Mouse (Mus musculus) erythroblast, adult 5-6 weeks (primary cell): ENCODE results near the gene Atg5. TPM values are rescaled to one million over a fixed set of nuclear protein-coding genes. Genes with fewer than 3 reads are reported as not detected.
A peak's percentile ranks its signal among the peaks of the same experiment; 100 is the strongest.
"Not testable (repeated sequence)": the region's sequence is repeated elsewhere in the genome, so short reads cannot be mapped to it uniquely, and the experiment has no call there.

Source experiments
- ATAC-seq: replicated peaks from 2 replicates; pipeline ENCODE4 v1.8.0; 2016; ENCODE audit warnings: moderate number of reproducible peaks, mild to moderate bottlenecking, moderate TSS enrichment, inconsistent platforms; ENCODE audit not compliant: poor library complexity, low FRiP score, severe bottlenecking
- total RNA-seq, 2 experiments: library from RNA; stranded (forward) in 1 of 2; stranded (reverse) in 1 of 2; fragments of 150-400 nt in 1 of 2; fragments of 200-764, 138-1000 nt in 1 of 2; gene quantifications; 2 replicates each; pipeline versions ENCODE4 v1.2.3 to v1.2.4; 2015 to 2017; ENCODE audit warnings: low replicate concordance in 2 of 2

Gene Atg5
- total RNA-seq, 2 experiments from 2014 or later = 13.5 to 33.8 TPM

DNA sequence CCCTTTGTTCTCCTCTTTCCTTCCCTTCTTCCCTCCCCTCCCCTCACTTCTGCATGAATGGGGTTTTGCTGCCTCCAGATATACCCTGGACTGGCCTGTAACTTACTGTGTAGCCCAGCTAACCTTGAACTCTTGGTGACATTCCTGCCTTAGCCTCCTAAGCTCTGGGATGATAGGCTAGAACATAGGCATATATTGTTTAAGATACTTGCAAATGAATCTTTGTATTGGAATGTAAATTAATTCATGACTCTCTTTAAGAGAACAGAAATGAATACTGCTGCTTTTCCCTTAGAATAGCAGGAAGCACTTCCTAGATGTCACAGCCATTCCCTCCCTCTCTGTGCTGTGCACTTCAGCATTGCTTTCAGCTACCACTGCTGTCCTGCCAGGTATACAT lies 40.1 kb downstream of the Atg5 start:
- ATAC-seq = no peak

DNA sequence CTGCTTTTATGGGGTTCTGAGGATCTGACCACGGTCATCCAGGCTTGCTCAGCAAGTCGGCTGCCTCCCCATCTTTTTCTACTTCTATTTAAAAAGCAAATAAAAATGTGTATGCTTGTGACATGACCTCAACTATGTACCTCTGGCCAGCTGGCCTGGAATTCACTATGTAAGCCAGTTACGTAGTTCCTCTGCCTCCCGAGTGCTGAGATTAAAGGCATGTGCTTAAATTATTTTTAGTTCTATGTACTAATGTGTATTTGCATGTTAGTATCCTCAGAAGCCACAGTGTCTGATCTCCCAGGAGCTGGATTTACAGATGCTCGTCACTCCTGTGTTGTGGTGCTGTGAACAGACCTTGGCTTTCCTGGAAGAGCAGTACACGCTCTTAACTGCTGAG lies 41.1 kb downstream of the Atg5 start:
- no peak for ATAC-seq

DNA sequence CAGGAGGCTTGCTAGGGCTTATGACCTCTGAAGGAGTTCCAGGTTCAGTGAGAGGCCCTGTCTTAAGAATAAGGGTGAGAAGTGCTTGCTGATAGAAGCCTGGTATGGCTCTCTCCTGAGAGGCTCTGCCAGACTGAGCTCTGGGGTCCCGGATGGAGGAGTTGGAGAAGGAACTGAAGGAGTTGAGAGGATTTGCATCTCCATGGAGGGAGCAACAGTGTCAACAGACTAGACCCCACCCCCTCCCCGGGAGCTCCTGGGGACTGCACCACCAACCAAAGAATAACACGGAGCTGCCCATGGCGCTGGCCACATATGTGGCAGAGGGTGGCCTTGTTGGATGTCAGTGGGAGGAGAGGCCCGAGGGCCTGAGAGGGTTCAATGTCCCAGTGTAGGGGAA lies 47.1 kb downstream of the Atg5 start:
- no peak for ATAC-seq

DNA sequence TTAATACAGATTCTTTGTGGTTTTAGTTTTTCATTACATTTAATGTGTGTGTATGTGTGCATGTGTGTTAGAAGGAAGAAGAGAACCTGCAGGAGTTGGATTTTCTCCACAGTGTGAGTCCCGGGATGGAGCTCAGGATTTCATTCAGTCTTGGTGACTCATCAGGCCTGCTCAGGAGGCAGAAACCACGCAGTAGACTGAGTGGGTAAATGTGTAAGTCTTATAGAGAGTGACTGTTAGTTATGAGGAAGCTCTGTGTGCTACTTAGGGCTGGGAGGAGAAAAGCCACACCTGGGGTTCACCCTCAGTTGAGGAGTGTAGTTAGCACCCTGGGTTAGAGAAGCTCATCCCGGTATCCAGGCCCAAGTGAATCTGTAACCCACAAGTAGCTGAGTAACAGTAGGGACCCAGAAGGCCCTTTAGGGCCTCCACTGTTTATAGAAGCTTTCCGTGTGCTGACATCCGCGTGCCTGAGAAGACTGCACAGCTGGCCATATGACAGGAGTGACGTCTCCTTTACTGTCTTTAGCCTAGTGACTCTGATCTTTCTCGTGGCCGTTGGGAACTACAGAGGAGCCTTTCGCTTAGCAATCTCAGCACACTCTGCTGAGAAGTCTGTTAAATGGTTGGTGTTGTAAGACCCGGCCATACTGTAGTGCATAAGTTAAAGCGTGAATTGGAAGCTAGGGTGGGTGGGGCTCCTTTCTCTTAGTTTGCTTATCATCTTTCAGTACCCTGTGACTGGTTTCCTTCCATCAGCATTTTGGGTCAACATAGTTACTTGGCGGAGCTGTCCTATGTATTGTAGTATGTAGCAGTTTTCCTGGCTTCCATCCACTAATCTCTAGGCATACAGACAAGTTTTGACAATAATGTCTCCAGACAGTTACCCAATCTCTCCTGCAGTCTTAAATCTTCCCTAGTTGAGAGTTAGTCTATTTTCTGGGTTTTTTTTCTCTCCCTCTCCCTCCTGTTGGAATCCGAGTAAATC lies 48.4 kb downstream of the Atg5 start:
- no peak for ATAC-seq

DNA sequence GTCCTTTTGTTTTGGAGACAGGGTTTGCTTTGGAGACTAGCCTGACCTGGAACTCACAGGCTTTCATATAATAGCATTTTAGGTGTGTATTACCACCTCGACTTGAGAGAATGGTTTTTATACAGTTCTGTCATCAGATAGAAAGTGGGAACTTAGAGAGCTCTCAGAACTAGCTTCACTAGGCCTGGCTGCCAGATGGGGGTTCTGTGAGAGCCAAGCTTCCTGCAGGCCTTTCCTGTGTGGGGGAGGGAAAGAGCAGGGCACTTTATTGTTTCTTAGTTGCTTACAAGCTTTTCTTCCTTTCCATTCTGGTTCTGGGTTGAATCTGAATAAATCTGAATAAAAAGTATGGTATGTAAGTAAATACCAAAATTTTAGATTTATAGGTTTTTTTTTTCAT lies 54.0 kb downstream of the Atg5 start:
- no peak for ATAC-seq

DNA sequence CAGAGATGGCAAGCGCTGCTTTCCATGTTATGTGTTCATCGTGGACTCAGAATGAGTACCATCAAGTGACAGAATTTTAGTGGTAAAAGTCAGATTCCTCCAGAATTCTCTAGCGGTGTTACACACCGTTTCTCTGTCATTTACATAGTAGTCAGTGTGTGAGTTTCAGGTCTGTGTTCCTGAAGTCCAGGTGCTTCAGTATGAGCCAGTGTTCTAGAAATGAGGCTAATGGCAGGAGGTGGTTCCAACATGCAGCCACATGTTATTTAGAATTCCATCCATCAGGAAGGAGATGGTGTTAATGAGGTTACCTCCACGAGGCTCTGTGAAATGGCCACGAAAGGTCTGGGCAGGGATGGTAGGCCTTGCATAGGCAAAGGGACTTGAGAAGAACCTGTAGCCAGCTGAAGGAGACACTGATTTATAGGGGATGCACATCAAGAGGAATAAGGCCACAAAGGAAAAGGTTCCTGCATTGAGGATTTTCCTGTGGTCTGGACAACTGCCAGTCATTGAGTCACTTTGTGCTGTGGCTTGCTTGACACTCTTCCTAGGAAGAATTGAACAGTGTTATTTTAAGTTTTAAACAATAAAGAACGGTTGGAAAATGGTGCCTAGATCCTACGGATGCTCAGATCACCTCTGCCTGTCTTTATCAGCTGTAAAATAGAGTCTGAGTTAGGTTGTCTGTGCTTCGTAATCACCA lies 55.1 kb downstream of the Atg5 start:
- no peak for ATAC-seq

DNA sequence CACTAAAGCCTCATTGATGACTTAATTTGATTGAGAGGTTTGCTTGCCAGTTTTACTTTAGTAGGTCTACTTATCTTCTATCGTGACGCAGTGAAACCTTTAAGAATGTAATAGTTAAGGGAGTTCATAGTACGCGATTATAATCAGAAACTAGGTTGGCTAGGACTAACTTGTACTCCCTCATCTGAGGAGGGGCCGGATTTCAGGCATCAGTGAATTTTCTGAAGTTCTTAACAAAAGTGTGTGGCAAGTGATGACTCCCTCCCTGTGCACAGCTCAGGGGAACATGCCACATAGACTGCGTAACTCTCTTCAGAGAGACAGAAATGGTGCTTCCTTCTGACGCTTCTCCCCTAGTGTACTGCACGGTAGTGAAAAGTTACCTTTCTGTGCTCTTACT lies 55.7 kb downstream of the Atg5 start:
- no peak for ATAC-seq

DNA sequence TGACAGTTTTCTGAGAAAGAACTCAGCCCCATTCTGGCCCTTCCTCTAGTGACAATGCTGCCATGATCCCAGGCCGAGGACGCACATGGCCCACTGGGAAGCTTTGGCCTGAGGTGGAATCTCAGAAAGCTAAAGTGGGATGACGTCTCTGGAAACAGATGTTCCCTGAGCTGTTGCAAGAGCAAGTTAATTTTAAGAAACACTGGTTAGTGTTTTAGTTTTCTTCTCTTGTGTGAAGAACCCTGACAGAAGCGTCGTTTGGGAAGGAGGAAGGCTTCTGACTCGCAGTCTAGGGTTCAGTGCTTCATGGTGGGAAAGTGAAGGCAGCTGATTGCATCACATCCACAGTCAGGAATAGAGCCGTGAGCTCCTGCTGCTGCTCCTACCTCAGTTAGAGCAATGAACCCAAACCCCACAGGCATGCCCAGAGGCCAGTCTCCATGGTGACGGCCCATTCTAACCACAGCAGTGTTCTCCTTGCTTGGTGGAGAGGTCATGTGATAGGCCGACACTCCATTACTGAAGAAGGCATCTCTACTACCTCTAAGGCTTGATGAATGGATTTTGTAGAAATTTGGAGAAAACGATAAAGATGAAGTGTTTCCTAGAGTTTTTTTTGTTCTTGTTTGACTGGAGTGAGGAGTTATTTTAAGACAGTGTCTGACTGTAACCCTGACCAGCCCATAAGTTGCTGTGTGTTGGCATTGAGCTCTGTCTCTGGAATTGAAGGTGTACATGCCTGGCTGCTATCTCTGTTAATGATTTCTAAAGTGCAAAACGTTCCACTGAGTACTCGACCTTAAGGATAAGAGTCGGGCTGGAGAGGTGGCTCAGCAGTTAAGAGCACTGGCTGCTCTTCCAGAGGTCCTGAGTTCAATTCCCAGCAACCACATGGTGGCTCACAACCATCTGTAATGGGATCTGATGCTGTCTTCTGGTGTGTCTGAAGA lies 57.7 kb downstream of the Atg5 start:
- no peak for ATAC-seq

DNA sequence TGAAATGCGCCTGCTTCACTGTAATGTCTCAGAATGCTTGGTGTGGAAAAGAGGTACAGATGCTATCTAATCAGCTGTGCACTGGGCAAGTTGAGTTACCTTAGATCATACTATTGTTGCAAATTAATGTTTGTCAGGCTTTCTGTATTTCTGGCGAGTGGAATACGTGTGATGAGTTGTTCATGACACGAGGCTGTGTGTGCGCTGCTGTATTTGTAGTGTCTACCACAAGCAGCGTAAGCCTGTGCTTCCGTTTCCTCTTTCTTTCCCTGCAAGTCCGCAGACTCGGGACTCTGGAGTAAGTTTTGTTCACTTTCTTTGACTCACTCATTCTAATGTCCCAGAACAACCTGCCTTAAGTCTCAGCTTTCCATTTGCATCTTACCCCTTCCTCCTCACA lies 58.9 kb downstream of the Atg5 start:
- no peak for ATAC-seq

DNA sequence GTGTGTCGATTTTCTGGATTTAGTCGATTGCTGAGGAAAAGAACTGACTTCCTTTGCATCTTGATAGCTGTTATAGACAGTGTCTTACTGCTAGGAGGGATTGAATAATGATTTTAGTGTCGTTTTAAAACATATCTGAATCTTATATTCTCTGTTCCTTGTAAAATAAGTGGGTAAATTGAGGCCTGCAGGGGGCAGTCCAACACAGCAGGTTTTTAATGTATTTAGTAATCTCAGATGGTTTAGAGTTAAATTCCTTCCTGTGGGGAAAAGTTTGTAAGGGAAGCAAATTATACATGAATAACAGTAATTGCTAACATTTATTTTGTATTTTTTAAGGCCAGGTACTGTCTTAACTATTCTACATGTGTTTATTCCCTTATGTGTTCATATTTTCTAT lies 60.2 kb downstream of the Atg5 start:
- ATAC-seq = no peak

DNA sequence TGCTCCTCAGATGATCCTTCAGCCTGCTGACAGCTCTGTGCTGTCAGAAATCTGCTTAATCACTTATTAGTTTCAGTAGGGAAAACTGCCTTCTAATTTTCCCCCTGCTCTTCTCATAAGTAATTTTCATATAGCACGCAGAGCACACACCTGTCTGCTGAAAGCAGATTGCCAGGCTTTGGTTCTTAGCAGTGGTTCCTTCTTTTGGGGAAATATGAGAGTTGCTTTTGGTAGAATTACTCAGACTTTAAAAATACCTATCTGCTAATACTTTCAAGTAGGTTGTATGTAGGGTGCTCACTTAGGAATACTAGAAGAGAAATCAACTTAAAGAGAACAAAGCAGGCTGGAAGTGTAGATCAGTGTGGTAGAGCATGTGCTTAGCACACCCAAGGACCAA lies 62.6 kb downstream of the Atg5 start:
- ATAC-seq = no peak

DNA sequence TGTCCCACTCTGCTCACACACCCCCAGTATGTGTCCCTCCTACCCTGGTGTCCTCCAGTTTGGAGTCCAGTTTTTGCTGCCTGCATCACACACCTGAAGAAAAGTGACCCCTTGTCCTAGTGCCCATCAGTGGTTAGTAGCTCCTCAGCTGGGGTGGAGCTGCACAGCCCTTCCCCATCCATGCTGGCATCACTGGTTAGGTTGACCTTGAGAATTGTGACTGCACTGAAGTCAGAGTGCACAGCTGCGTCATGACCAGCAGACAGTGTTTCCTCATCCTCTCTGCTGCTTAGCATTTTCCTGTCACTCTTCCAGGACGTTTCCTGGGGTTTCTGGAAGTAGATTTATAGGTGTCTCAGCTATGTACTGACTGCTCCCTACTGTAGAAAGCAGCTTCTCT lies 63.3 kb downstream of the Atg5 start:
- no peak for ATAC-seq

DNA sequence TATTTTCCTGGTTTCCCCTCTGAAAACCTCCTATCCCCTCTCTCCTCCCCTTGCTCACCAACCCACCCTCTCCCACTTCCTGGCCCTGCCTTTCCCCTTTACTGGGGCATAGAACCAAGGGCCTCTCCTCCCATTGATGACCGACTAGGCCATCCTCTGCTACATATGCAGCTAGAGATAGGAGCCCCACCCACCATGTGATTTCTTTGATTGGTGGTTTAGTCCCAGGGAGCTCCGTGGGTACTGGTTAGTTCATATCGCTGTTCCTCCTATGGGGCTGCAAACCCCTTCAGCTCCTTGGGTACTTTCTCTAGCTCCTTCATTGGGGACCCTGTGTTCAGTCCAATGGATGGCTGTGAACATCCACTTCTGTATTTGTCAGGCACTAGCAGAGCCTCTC lies 64.5 kb downstream of the Atg5 start:
- ATAC-seq = peak; percentile 82

DNA sequence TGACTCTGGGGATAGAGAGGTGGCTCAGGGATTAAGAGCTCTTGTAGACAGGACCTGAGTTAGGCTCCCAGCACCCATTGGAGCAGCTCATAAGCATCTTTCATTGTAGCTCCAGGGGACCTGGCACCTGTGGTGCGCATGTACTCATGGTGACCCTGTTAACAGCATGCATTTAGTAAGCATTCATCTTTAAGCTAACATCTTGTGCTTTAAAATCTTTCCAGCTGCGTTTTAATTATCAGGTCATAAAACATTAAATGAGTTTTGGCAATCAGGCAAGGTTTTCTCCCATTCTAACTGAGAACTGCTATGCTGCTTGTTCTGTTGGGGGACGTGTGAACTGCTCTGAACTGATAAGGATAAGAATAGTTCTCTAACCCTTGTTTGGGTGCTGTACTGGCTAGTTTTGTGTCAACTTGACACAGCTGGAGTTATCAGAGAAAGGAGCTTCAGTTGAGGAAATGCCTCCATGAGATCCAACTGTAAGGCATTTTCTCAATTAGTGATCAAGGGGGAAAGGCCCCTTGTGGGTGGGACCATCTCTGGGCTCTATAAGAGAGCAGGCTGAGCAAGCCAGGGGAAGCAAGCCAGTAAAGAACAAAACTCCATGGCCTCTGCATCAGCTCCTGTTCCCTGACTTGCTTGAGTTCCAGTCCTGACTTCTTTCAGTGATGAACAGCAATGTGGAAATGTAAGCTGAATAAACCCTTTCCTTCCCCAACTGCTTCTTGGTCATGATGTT lies 68.7 kb downstream of the Atg5 start:
- ATAC-seq = not testable (repeated sequence)

DNA sequence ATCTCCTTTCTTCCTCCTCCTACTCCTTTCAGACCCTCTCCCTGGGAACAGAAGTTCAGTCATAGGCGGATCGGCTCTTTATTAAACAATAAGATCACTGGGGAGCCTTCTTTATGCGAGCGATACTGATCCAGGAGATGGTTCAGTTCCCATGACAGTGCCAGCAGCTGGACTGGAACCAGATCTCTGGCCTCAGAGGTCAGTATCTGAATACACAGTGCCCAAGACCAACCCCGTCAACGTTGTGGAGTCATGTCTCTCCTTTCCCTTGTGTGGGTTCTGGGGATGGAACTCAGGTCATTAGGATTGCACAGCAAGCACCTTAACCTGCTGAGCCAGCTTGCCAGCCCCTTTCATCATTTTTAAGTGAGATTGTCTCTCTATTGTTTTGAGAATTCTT lies 70.4 kb downstream of the Atg5 start:
- no peak for ATAC-seq

DNA sequence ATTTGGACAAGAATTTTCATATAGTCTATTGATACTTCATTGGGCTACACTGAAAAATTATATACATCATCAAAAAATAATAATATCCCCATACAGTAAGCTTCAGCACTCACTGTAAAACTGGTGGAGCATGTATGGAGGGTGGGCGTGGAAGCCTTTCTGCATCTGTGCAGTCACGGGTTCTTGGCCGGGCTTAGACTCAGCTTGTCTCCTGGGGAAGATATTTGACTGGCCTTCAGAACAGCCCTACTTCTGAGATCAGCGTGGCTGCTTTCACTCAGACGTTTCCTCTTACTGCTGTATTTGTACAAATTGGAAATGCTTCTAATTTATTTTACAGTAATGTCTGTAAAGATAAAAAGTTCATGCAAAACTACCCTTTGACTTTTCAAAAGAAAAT lies 71.2 kb downstream of the Atg5 start:
- ATAC-seq = no peak

DNA sequence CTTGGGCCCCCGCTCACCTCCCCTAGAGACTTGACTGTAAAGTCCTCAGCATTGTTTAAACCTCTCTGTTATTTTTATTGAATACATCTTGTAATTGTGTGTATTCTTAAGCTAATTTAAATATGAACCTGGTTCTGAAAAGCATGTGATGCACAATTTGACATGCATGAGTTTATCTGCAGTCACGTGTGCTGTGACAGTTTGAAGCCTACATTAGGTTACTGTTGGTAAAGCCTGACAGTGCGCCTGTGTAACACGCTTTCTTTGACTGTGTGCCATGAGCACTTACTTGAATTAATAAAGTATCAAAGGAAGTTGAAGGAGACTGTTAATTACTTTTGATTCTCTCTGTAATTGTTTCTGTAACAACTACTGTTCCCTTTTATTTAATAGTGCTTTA lies 72.8 kb downstream of the Atg5 start:
- ATAC-seq = no peak

DNA sequence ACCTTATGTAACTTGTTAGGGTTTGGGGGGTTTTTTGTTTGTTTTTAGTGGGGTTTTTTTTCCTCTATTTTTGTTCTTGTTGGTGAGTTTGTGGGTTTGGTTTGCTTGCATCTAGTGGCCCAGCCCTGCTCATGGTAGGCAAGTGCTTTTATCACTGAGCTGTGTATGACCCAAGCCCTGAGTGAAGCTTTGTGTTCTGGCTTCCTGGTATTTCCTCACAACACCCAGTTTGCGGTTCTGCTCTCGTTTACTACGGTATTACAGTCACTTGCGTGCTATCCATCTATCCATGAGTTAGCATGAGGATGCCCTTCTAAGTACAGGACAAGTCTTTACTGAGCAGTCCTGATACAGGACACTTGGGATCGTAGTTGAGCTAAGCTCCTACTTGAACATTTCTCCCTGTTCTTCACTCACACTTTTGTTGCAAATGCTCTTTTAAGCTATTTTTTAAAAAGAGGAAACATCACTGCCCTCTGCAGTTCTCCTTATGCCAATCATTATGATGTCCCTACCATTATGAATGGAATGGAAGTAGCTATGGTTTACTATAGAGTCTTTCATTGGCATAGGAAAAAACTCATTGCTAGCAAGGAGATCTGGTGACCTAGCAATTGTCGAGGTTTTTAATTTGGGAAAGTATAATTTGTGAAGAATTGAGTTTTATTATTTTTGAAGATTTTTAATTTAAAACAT lies 73.8 kb downstream of the Atg5 start:
- ATAC-seq = no peak

DNA sequence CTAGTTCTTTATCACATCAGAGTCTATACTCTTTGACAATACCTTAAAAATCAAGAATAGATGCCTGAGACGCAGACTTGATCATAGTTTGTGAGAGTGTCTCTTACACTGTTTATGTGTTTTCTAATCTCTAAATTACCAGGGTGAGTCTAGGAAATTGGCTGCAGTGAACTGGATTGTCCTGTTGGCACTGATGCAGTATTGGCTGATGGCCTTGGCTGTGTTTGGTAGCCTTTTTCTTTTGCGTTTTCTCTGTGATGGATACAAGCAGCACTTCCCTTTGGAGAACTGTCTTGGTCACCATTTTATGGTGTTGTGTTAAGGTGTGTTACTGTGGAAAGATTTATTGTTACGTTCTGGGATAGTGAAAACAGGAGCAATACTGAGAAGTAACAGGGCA lies 75.2 kb downstream of the Atg5 start:
- no peak for ATAC-seq
